Mouse (Mus musculus): ENCODE measurements around the gene Gm17364. TPM values are rescaled to one million over a fixed set of nuclear protein-coding genes. Genes with fewer than 3 reads are reported as not detected.
"Not testable (repeated sequence)": the region's sequence is repeated elsewhere in the genome, so short reads cannot be mapped to it uniquely, and the experiment has no call there.

Gm17364 gene
- total RNA-seq, 2 experiments from 2014 or later: not detected

- DNase-seq (ENCODE audit: low spot score in 2 of 2): no peak
Observed at GRCm38 (mm10) chr13:41252141-41252540, 21.6 kb downstream of the Gm17364 start.

GRCm38 (mm10) chr13:41251667-41252066, 22.1 kb downstream of the Gm17364 start:
- no peak for DNase-seq (ENCODE audit: low spot score in 2 of 2)

GRCm38 (mm10) chr13:41251232-41251631, 22.5 kb downstream of the Gm17364 start:
- not testable (repeated sequence) for DNase-seq (ENCODE audit: low spot score in 2 of 2)

GRCm38 (mm10) chr13:41250318-41250981, 23.3 kb downstream of the Gm17364 start:
- peak in 1 of 2 experiments; percentile 34 for DNase-seq (ENCODE audit: low spot score in 2 of 2)

- DNase-seq (ENCODE audit: low spot score in 2 of 2): peak; percentile 87 to 95
Observed at GRCm38 (mm10) chr13:41249538-41250317, 24.0 kb downstream of the Gm17364 start, which contains the start of gene Smim13. TSS of gene Smim13 (plus strand) at chr13:41249844.

GRCm38 (mm10) chr13:41248751-41249520, 24.8 kb downstream of the Gm17364 start:
- DNase-seq (ENCODE audit: low spot score in 2 of 2): peak in 1 of 2 experiments; percentile 40

GRCm38 (mm10) chr13:41244306-41244830, 29.4 kb downstream of the Gm17364 start:
- no peak for DNase-seq (ENCODE audit: low spot score in 2 of 2)

GRCm38 (mm10) chr13:41241557-41241956, 32.2 kb downstream of the Gm17364 start:
- DNase-seq (ENCODE audit: low spot score in 2 of 2): no peak

- peak in 1 of 2 experiments; percentile 57 for DNase-seq (ENCODE audit: low spot score in 2 of 2)
Observed at GRCm38 (mm10) chr13:41238805-41239130, 35.0 kb downstream of the Gm17364 start.

- DNase-seq (ENCODE audit: low spot score in 2 of 2): no peak
Observed at GRCm38 (mm10) chr13:41238035-41238804, 35.6 kb downstream of the Gm17364 start.

- DNase-seq (ENCODE audit: low spot score in 2 of 2): no peak
Observed at GRCm38 (mm10) chr13:41235845-41236741, 37.7 kb downstream of the Gm17364 start.

- DNase-seq (ENCODE audit: low spot score in 2 of 2): no peak
Observed at GRCm38 (mm10) chr13:41235181-41235580, 38.6 kb downstream of the Gm17364 start.

- no peak for DNase-seq (ENCODE audit: low spot score in 2 of 2)
Observed at GRCm38 (mm10) chr13:41233241-41233640, 40.5 kb downstream of the Gm17364 start.

- no peak for DNase-seq (ENCODE audit: low spot score in 2 of 2)
Observed at GRCm38 (mm10) chr13:41232209-41232608, 41.6 kb downstream of the Gm17364 start.

- DNase-seq (ENCODE audit: low spot score in 2 of 2): peak in 1 of 2 experiments; percentile 49
Observed at GRCm38 (mm10) chr13:41231389-41231983, 42.3 kb downstream of the Gm17364 start.

GRCm38 (mm10) chr13:41230256-41230655, 43.5 kb downstream of the Gm17364 start:
- no peak for DNase-seq (ENCODE audit: low spot score in 2 of 2)

GRCm38 (mm10) chr13:41228060-41228459, 45.7 kb downstream of the Gm17364 start:
- no peak for DNase-seq (ENCODE audit: low spot score in 2 of 2)

- no peak for DNase-seq (ENCODE audit: low spot score in 2 of 2)
Observed at GRCm38 (mm10) chr13:41226513-41226912, 47.3 kb downstream of the Gm17364 start.
